Mouse (Mus musculus): ENCODE results near the gene Cracr2a. TPM values are rescaled to one million over a fixed set of nuclear protein-coding genes. Genes with fewer than 3 reads are reported as not detected.

Cracr2a gene
- total RNA-seq, 2 experiments from 2014 or later = 1.5 to 3.0 TPM

GRCm38 (mm10) chr6:127625135-127625534 lies 64.0 kb downstream of the Cracr2a start:
- DNase-seq (ENCODE audit: low spot score in 2 of 2) = peak; percentile 32 to 83

GRCm38 (mm10) chr6:127627453-127627852 lies 66.3 kb downstream of the Cracr2a start:
- no peak for DNase-seq (ENCODE audit: low spot score in 2 of 2)

GRCm38 (mm10) chr6:127629249-127629648 lies 68.1 kb downstream of the Cracr2a start:
- no peak for DNase-seq (ENCODE audit: low spot score in 2 of 2)

DNA sequence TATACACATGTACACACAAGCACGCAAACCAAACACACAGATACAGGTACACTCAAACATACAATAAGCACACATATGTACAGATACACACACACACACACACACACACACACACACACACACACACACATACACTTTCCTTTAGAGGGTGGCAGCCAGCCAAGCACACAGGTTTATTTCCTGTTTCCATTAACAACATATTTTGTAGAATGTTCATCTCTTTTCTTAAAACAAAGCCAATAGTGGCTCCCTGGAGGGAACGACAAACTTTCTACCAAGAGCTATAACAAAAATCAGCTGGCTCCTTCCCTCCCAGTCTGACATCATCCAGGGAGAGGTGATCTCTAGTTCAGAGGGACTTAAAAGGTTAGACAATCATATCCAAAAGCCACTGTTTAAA lies 73.7 kb downstream of the Cracr2a start:
- DNase-seq (ENCODE audit: low spot score in 2 of 2) = no peak

- no peak for DNase-seq (ENCODE audit: low spot score in 2 of 2)
Measured at GRCm38 (mm10) chr6:127635462-127636189, 74.5 kb downstream of the Cracr2a start.

DNA sequence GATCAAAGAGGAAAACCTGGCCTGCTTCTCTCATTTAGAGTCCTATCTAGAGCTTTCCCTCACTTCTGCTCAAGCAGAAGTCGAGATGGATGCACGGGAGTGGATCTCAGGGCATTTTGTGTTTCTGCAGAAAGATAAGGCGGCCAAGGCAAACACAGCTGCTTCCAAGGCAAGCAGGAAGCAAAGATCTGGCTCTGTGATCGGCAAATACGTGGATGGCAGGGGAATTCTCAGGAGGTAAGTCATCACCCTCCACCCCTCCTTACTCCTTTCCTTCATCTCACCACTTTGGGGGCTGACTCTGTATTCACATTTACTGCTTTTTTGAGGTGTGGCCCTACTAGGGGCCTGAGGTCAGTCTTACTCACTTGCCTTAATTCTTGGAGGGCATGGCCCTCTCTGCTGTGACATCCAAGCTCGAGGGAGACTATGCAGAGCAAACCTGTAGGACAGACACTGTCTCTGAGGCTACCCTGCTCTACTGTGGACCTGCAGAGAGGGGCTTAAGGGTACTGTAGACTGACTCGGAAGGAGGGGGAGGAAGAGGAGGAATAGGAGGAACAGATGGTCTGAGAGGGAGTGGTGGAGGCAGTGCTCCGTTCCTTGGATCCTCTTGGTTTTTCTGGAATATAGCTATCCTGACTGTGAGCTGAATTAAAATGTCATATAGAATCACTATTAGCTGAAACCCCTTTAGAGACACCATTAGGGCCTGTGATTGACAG lies 80.1 kb downstream of the Cracr2a start:
- peak in 1 of 2 experiments; percentile 11 for DNase-seq (ENCODE audit: low spot score in 2 of 2)

DNA sequence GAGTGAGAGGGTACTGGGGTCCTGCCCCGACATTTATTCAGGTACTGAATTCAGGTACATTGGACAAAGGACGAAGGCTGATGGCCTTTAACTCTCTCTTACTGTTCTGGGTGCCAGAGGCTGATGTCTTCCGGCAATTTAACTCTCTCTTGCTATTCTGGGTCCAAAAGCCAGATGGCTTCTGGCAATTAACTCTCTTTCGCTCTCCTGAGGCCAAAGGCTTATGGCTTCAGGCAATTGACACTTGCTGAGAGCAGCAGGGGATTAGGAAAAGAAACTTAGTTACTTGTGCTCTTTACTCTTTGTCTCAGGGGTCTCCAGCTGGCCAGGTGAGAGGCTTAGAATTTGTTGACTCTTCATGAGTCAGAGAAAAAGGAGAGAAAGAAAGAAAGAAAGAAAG lies 94.8 kb downstream of the Cracr2a start:
- no peak for DNase-seq (ENCODE audit: low spot score in 2 of 2)

DNA sequence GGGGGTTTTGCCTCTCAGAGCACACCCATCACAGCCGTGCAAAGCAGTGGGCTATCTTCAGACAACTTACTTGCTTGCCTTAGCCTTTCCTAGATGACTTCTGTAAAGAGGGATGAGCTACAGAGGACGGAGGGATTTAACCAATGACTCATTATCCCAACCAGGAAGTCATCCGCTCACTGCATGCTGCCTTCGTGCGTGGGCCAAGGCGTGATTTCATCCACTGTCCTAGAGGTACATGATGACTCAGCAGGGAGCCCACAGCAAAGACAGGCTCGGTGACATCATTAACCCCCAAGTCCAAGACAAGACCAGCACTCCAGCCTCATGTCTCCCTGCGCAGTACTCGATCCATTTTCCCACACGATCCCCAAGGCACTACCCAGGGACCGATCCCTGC lies 96.0 kb downstream of the Cracr2a start:
- no peak for DNase-seq (ENCODE audit: low spot score in 2 of 2)

DNA sequence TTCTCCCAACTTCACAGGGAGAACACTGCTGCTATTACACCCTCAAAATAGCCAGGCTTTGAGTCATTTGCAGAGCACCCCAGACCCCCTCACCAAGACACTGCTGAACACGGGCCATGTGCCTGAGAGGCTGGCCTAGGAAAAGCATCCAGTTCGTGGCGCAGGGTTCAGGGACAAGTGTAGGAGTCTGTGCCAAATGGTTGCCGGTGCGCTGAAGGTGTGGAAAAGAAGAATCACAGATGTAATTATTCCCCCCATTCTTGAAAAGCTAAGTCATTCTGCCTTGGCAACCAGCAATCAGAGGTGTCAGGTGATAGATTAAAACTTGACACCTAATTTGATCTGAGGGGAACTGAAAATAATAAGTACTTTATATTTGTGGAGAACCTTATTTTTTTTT lies 98.3 kb downstream of the Cracr2a start:
- DNase-seq (ENCODE audit: low spot score in 2 of 2) = no peak

GRCm38 (mm10) chr6:127659966-127660365 lies 98.8 kb downstream of the Cracr2a start:
- no peak for DNase-seq (ENCODE audit: low spot score in 2 of 2)

DNA sequence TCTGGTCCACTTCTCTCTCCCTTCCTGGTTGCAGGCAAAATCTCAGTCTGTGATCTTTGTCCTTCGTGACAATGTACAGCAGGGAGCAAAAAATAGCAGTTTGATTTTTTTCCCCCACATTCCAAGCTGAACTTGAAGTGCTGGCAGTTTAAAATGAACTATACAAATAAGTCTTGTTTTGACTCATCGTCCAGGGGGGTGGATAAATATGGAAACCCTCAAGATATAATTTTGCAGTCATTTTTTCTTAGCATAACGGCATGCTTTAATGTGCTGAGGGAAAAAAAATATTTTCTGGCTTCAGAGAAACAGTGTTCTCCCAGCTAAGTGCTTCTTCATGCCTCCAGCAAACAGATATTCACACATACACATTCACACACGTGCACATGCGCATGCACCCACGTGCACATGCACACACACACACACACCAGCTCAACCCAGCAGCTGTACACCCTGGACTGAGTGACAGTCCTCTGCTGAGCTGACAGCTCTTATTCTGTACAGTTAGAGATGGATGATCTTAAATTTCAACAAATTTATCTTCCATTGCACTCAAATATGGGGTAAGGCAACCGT lies 100.7 kb downstream of the Cracr2a start:
- no peak for DNase-seq (ENCODE audit: low spot score in 2 of 2)

DNA sequence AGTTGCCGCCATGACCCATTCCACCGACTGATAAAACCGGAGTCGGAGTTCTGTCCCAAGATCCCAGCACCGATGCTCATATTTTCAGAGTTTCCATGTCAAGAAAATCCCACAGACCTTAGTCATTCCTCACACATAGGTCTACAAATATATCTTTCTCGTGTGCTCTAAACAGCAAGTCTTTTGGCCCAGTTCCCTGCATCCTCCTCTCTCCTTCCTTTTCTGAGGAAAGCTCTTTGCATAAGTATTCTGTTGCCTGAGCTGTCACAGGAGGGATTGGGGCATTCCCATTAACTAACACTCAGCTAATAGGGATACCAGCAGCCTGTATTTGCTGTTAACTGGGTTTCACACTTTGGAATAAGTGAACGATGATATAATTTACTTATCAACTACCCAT lies 102.1 kb downstream of the Cracr2a start:
- DNase-seq (ENCODE audit: low spot score in 2 of 2) = no peak

DNA sequence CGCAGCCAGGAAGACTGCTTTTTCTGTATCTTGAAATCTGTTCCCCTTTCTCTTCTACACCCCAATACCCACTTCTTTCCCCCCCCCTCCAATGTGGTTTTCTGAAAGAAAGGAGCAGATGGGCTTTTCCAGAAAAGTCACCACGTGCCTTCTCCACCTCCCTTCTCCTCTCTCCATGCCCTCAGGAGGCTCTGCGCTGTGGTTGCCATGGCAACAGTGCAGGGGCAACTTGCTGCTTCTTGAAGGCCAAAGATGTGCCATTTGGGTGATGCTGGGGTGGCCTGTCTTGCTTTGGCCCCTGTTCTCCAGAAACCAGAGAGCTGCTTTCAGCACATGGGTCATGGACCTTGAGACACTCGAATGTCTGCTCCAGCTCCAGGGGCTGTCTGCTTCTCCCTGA lies 108.2 kb downstream of the Cracr2a start:
- DNase-seq (ENCODE audit: low spot score in 2 of 2) = peak in 1 of 2 experiments; percentile 39

DNA sequence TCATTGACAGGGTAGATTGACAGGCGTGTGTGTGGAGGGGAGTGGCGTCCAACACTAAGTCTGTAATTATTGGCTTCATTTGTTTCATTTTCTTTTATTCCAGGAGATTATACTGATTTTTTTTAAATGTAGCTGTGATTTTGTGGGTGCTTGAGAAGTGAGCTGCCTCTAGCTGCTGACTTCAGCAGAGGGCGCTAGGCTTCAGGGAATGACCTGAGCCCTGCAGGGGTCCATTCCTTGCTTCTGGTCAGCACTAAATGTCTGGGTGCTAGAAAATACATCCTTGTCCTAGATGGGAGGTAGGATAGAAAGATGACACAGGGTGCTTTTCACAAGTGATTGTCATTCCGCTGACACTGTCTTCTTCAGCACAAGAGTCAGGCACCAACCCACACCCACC lies 108.9 kb downstream of the Cracr2a start:
- DNase-seq (ENCODE audit: low spot score in 2 of 2) = no peak

- no peak for DNase-seq (ENCODE audit: low spot score in 2 of 2)
Measured at GRCm38 (mm10) chr6:127672071-127672470, 110.9 kb downstream of the Cracr2a start.

GRCm38 (mm10) chr6:127676866-127677265 lies 115.7 kb downstream of the Cracr2a start:
- DNase-seq (ENCODE audit: low spot score in 2 of 2) = no peak

DNA sequence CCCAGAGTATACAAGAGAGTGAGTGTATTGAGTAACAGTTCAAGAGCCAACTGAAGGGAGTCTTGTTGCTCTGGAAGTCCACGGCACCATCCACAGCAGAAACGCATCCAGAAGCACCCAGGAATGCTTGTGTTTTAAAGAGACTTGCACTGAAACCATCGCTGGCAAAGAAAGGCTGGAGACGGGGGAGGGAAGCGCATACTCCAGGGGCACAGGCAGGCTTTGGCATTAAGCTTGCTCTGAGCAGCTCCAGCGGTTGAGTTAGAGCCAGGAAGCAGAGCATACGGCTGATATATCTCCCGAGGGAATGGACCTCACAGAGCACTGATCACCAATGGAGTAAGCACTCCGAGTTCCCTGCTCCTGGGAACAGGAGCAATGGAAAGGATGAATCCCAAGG lies 117.2 kb downstream of the Cracr2a start:
- DNase-seq (ENCODE audit: low spot score in 2 of 2) = no peak

DNA sequence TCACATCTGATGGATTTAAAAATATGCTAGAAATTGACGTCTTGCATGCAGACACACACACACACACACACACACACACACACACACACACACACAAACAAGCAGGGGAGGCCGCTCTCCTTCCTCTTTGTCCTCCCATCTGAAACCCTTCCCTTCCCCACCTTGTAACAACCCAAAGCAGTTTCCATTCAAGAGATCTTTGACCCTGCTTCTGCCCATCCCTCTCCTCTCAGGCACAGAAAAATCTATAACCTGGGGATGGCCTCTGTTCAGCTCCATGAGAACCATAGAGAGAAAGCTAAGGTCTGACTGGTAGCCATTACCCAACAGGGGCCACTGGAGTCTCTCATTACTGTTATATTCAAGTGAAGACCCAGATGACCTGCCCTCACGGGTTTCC lies 117.9 kb downstream of the Cracr2a start:
- no peak for DNase-seq (ENCODE audit: low spot score in 2 of 2)

- DNase-seq (ENCODE audit: low spot score in 2 of 2) = no peak
Measured at GRCm38 (mm10) chr6:127680784-127681183, 119.6 kb downstream of the Cracr2a start.

- no peak for DNase-seq (ENCODE audit: low spot score in 2 of 2)
Measured at GRCm38 (mm10) chr6:127683561-127683960, 122.4 kb downstream of the Cracr2a start.

GRCm38 (mm10) chr6:127684981-127685380 lies 123.8 kb downstream of the Cracr2a start:
- no peak for DNase-seq (ENCODE audit: low spot score in 2 of 2)

DNA sequence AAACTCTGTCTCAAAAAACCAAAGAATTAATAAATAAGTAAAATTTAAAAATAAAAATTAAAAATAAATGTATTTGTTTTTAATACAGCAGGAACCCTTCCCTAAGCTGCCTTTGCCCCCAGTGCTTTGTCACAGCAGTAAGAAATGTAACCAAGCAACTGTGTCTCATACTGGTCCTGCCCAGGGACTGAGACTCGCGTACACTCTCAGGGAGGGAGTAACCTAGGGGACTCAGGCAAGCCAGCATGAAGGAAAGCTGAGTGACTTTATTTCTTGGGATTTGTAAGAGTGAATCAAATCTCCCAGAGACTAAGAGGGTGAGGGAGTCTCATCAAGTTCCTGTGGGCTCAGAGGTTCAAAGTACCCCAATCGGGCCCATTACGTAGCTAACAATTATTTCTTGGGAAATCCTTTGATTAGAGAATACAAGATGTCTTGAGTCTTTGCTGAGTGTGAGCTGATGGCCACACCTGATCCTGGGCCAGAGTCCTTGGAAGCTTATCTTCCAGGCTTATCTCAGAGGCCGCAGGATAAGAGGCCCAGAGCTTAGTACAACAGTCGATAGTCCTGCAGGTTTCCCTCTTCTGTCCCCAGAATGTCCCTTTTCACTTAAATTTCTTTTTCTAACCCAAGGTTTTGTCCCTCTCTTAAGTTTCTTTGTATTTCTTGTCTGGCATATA lies 126.2 kb downstream of the Cracr2a start:
- DNase-seq (ENCODE audit: low spot score in 2 of 2) = no peak

All from layer of hippocampus, adult 18-20 months (tissue).